In the genomic region with DNA sequence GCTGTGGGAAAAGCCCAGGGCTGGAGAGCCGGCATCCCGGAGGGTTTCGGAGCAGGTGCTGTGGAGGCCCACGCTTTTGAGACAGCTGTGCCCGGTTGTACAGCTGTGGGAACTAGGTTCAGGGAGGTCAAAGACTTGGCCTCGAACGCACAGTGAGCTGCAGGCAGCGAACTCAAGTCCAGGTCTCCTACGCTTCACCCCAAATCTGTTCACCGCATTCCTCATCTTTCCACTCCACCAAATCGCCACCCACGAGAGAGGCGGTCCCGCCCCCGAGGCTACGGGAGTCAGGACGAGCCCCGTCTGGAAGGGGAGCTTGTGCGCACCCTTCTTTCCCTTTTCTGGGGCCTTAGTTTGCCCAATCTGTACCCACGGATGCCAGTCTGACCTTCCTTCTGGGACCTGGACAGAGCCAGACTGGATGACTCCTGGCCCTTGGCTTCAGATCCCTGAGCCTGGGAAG, we compare ENCODE assay signal across 8 mouse cellular contexts. TPM values are rescaled to one million over a fixed set of nuclear protein-coding genes. Genes with fewer than 3 reads are reported as not detected.
DNase-seq lines count a peak whose midpoint lies in the region; ATAC-seq and TF ChIP-seq lines count a peak whose summit lies in the region.

No protein-coding gene starts in this region.

- H3K36me3 ChIP-seq in intestine, postnatal 0 days (ENCODE audit: control insufficient read depth, insufficient read depth), result peaks cover 10% of the 10 kb centered on the region; the same call in 1 of the 2 replicates
- H3K36me3 ChIP-seq in stomach, embryonic 15.5 days, result peaks cover 7% of the 10 kb centered on the region; the same call in 1 of the 2 replicates

- H3K9me3 ChIP-seq in intestine, postnatal 0 days (ENCODE audit: control insufficient read depth), result no peaks in the 10 kb centered on the region
- H3K9me3 ChIP-seq in stomach, embryonic 15.5 days, result no peaks in the 10 kb centered on the region

- H3K9ac ChIP-seq in intestine, postnatal 0 days (ENCODE audit: low read depth, low read length), result peak overlapping the region; percentile 85
- peak overlapping the region; percentile 89 for H3K9ac ChIP-seq in stomach, embryonic 15.5 days

- H3K4me2 ChIP-seq in intestine, postnatal 0 days (replicated peaks; ENCODE audit: low read depth), result peak overlapping the region; percentile 96
- peak overlapping the region; percentile 89 for H3K4me2 ChIP-seq in stomach, embryonic 15.5 days

- peak overlapping the region; percentile 94 for H3K4me3 ChIP-seq in intestine, postnatal 0 days (ENCODE audit: low read depth, low read length)
- H3K4me3 ChIP-seq in stomach, embryonic 15.5 days (replicated peaks), result peak overlapping the region; percentile 94

- under 1% methylated on average over 20 of the region's 20 CpGs for WGBS in intestine, postnatal 0 days
- WGBS in stomach, embryonic 15.5 days, result under 1% methylated on average over 20 of the region's 20 CpGs

- no peak for TF ChIP-seq CTCF in intestine, postnatal 0 days (IDR thresholded peaks at IDR 0.05; ENCODE audit: low read depth)

- ATAC-seq in erythroid progenitor cell, adult 5-6 weeks (replicated peaks; ENCODE audit: low FRiP score, poor library complexity, severe bottlenecking), result peak; percentile 13
- peak; percentile 13 for ATAC-seq in intestine, postnatal 0 days
- ATAC-seq in stomach, embryonic 15.5 days (ENCODE audit: insufficient read depth, low FRiP score, low read depth), result peak; percentile 36

- H3K4me1 ChIP-seq in intestine, postnatal 0 days (replicated peaks; ENCODE audit: control insufficient read depth, insufficient read depth, low read length), result 0 out of 2 replicates have a peak, but pooled peaks cover 3% of the 10 kb centered on the region
- H3K4me1 ChIP-seq in stomach, embryonic 15.5 days, result peaks cover 12% of the 10 kb centered on the region

- H3K27ac ChIP-seq in intestine, postnatal 0 days (ENCODE audit: low read depth, low read length), result peak overlapping the region; percentile 97
- H3K27ac ChIP-seq in stomach, embryonic 15.5 days, result peak overlapping the region; percentile 93

- DNase-seq in adrenal gland, postnatal 14 days, result peak; percentile 72
- DNase-seq in adrenal gland, adult (ENCODE audit: inconsistent age in 2 of 2, low spot score in 1 of 2), result no peak
- DNase-seq in right cerebral cortex, adult 18-20 months, result peak; percentile 57
- no peak for DNase-seq in right cerebral cortex, postnatal 4 days
- peak; percentile 67 for DNase-seq in lung, postnatal 10 days

- H3K27me3 ChIP-seq in intestine, postnatal 0 days (replicated peaks; ENCODE audit: control insufficient read depth, insufficient read depth, low read length), result no peaks in the 10 kb centered on the region
- H3K27me3 ChIP-seq in stomach, embryonic 15.5 days (replicated peaks), result no peaks in the 10 kb centered on the region

RNA-seq across cellular contexts. Expression of a gene that starts 0.4 kb away (rescaled TPM):
- total RNA-seq in adrenal gland, postnatal 14 days (2021), result 28.9 and 33.8 TPM in 2 replicates
- total RNA-seq in erythroid progenitor cell, adult 5-6 weeks (2015; ENCODE audit: low replicate concordance), result 0.72 and 3.4 TPM in 2 replicates
- total RNA-seq in erythroid progenitor cell, adult 5-6 weeks (2017; ENCODE audit: low replicate concordance), result 0.23 and 0.77 TPM in 2 replicates
- polyA plus RNA-seq in intestine, postnatal 0 days (2015; fragmentation: Nextera tagmentation; extraction: Ambion mirVana), result 31.1 and 32.0 TPM in 2 replicates
- 27.6 and 30.0 TPM in 2 replicates for polyA plus RNA-seq in stomach, embryonic 15.5 days (2015; fragmentation: Nextera tagmentation; extraction: Ambion mirVana)

RNA-seq across cellular contexts. Expression of a gene that starts 36.4 kb away (rescaled TPM):
- 0.15 and 0.19 TPM in 2 replicates for total RNA-seq in adrenal gland, postnatal 14 days (2021)
- not detected in 2 replicates for total RNA-seq in erythroid progenitor cell, adult 5-6 weeks (2015; ENCODE audit: low replicate concordance)
- total RNA-seq in erythroid progenitor cell, adult 5-6 weeks (2017; ENCODE audit: low replicate concordance), result not detected in 2 replicates
- 0.17 and 0.30 TPM in 2 replicates for polyA plus RNA-seq in intestine, postnatal 0 days (2015; fragmentation: Nextera tagmentation; extraction: Ambion mirVana)
- polyA plus RNA-seq in stomach, embryonic 15.5 days (2015; fragmentation: Nextera tagmentation; extraction: Ambion mirVana), result 0.48 and 0.82 TPM in 2 replicates

RNA-seq across cellular contexts. Expression of a gene that starts 42.7 kb away (rescaled TPM):
- 21.4 and 30.6 TPM in 2 replicates for total RNA-seq in adrenal gland, postnatal 14 days (2021)
- 5.0 and 12.6 TPM in 2 replicates for total RNA-seq in erythroid progenitor cell, adult 5-6 weeks (2015; ENCODE audit: low replicate concordance)
- total RNA-seq in erythroid progenitor cell, adult 5-6 weeks (2017; ENCODE audit: low replicate concordance), result 9.1 and 16.8 TPM in 2 replicates
- 68.4 and 82.1 TPM in 2 replicates for polyA plus RNA-seq in intestine, postnatal 0 days (2015; fragmentation: Nextera tagmentation; extraction: Ambion mirVana)
- 70.5 and 75.9 TPM in 2 replicates for polyA plus RNA-seq in stomach, embryonic 15.5 days (2015; fragmentation: Nextera tagmentation; extraction: Ambion mirVana)

RNA-seq across cellular contexts. Expression of a gene that starts 52.9 kb away (rescaled TPM):
- total RNA-seq in adrenal gland, postnatal 14 days (2021), result 0.75 and 0.82 TPM in 2 replicates
- total RNA-seq in erythroid progenitor cell, adult 5-6 weeks (2015; ENCODE audit: low replicate concordance), result 1.3 TPM in 1 of 2 replicates, not detected in the other
- not detected in 2 replicates for total RNA-seq in erythroid progenitor cell, adult 5-6 weeks (2017; ENCODE audit: low replicate concordance)
- 6.8 and 6.9 TPM in 2 replicates for polyA plus RNA-seq in intestine, postnatal 0 days (2015; fragmentation: Nextera tagmentation; extraction: Ambion mirVana)
- polyA plus RNA-seq in stomach, embryonic 15.5 days (2015; fragmentation: Nextera tagmentation; extraction: Ambion mirVana), result 2.9 and 3.4 TPM in 2 replicates

Comparison
In these comparisons a context has a peak if more than half of its experiments do, and no peak if none do; other contexts are left out.
1. DNase-seq: peak in adrenal gland, postnatal 14 days (single experiment), right cerebral cortex, adult 18-20 months (single experiment) and lung, postnatal 10 days (single experiment); none in adrenal gland, adult (0 of 2) and right cerebral cortex, postnatal 4 days (single experiment).
2. Peak in every context shown above with its lines, with median percentiles within 50 percentile points of each other: ATAC-seq.